Mouse (Mus musculus): ENCODE results near the gene Slc9a9. TPM values are rescaled to one million over a fixed set of nuclear protein-coding genes. Genes with fewer than 3 reads are reported as not detected.

Slc9a9 gene
- total RNA-seq, 2 experiments from 2014 or later: 23.1 to 23.7 TPM

- Histone ChIP-seq H3K27ac (no peak overlapping the region), H3K4me3 (no peak overlapping the region)
- intact Hi-C loops (cut with DNase I): no loop called here
- no peak for DNase-seq (ENCODE audit: extremely low spot score in 1 of 2, low spot score in 2 of 2)
- no peak for TF ChIP-seq CTCF (IDR thresholded peaks at IDR 0.05)
Observed at GRCm38 (mm10) chr9:94847624-94848023, 177.9 kb downstream of the Slc9a9 start.

DNA sequence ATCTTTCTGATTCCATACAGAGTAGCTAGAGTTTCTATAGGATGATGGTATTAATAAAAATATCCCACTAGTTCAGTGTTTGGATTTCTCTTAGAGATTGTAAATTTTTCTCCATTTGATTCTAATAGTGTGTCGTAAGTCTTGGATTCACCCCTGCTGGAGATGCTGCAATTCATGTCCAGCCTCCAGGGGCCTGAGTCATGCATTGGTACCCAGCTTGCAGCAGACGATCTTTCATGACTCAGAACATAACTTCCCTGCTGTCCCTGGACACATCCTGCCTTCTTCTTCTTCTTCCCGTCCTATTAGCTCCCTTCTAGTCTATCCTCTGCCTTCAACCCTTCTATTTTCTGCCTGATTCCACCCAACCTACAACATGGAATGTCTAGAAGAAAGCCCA is 181.8 kb downstream of the Slc9a9 start:
- no peak for DNase-seq (ENCODE audit: extremely low spot score in 1 of 2, low spot score in 2 of 2)
- TF ChIP-seq CTCF (IDR thresholded peaks at IDR 0.05): no peak
- intact Hi-C loops (cut with DNase I): no loop called here
- H3K4me3 ChIP-seq: no peak overlapping the region
- no peak overlapping the region for H3K27ac ChIP-seq

GRCm38 (mm10) chr9:94856093-94856492 is 186.4 kb downstream of the Slc9a9 start:
- intact Hi-C loops (cut with DNase I): no loop called here
- Histone ChIP-seq H3K4me3 (no peak overlapping the region), H3K27ac (no peak overlapping the region)
- no peak for DNase-seq (ENCODE audit: extremely low spot score in 1 of 2, low spot score in 2 of 2)
- no peak for TF ChIP-seq CTCF (IDR thresholded peaks at IDR 0.05)

DNA sequence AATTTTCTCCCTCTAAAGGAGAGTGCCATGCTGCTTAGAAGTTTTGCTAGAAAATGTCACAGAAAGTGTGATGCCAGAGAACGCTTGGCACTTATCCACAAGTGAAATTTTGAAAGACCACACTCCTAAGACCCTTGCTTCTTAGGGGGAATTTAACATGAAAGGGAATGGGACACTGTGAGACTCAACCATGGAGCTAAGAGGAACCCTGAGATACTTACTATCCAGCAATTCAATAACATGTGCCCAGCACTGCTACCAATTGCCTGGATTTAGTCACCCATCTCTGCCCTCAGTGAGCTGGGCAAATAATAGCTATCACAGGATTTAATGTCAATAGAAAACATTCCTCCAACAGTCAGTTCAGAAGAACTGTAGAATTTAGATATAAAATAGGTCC is 198.8 kb downstream of the Slc9a9 start:
- no peak for DNase-seq (ENCODE audit: extremely low spot score in 1 of 2, low spot score in 2 of 2)
- Histone ChIP-seq H3K4me3 (no peak overlapping the region), H3K27ac (no peak overlapping the region)
- no peak for TF ChIP-seq CTCF (IDR thresholded peaks at IDR 0.05)
- intact Hi-C loops (cut with DNase I): no loop called here

DNA sequence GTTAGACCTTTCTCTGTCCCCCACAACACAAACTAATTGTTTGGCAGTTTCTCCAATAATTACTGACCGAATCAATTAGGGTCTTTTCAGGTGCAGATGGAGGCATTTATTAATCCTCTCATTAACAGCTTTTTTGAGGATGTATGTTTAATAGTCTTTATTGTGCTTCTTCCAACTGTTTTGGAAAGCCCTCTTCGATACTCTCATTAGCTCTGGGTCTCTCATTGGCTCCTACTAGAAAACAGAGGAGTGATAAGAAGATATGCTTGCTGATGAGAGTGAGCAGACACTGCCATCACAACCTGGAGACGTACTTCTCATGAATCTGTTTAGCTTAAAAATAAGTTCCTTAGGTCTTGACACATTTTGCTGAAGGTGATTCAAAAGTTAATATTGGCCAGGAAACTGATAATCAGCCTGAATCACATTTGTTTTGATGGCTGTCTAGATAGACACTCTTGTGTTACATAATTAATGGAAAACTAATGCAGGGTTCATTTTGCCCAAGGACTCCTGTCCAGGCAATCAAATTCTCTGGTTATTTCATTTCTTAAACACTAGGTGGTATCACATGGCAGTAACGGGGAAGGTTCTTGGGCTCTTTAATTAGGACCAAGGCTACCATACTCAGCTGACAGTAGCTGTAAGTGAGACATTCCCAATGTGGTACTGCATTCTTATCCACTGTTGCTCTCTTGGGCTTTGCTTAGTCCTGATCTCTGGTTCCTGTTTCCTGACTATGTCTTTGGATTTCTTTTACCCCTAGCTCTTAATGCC is 199.5 kb downstream of the Slc9a9 start:
- no peak for DNase-seq (ENCODE audit: extremely low spot score in 1 of 2, low spot score in 2 of 2)
- intact Hi-C loops (cut with DNase I): no loop called here
- Histone ChIP-seq H3K4me3 (no peak overlapping the region), H3K27ac (no peak overlapping the region)
- peak; percentile 23 for TF ChIP-seq CTCF (IDR thresholded peaks at IDR 0.05)

DNA sequence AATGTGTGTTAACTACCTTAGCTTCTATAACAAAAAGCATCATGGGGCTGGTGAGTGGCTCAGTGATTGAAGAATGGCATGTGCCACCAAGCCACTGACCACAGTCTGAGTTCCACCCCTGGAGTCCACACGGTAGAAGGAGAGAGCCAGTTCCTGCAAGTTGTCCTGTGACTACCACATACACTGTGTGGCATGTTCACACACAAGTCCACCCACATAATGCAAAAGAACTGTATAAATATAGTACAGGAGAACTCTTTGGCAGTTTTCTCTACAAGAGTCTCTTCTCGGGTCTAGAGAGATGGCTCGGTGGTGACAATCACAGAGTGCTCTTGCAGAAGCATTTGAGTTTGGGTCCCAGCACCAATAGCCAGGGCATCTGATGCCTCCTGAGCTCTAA is 212.8 kb downstream of the Slc9a9 start:
- no peak for DNase-seq (ENCODE audit: extremely low spot score in 1 of 2, low spot score in 2 of 2)
- intact Hi-C loops (cut with DNase I): no loop called here

DNA sequence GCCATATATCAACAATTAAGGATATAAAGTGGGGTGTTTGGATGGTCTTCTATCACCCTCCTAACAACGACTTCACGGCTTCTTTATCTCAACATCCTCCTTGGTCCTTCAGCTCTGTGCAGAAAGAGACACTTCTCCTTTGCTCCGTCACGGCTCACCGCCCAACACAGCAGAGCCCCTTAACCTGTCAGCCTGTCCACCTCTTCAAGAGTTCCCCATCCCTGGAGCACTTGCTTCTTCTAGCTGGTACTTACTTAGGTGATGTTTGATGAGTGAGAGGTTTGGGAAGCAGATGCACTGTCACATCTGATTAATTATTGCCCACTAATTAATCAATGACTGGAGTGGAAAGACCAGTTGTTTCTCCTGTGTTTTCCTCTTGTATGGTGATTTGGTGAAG is 213.7 kb downstream of the Slc9a9 start:
- Histone ChIP-seq H3K4me3 (no peak overlapping the region), H3K27ac (no peak overlapping the region)
- DNase-seq (ENCODE audit: extremely low spot score in 1 of 2, low spot score in 2 of 2): no peak
- intact Hi-C loops (cut with DNase I): no loop called here
- TF ChIP-seq CTCF (IDR thresholded peaks at IDR 0.05): no peak

More for the DNA sequence above, 212.8 kb downstream of the Slc9a9 start:
- Histone ChIP-seq H3K27ac (no peak overlapping the region), H3K4me3 (no peak overlapping the region)
- no peak for TF ChIP-seq CTCF (IDR thresholded peaks at IDR 0.05)

GRCm38 (mm10) chr9:94885151-94885550 is 215.4 kb downstream of the Slc9a9 start:
- H3K27ac ChIP-seq: no peak overlapping the region
- no peak for TF ChIP-seq CTCF (IDR thresholded peaks at IDR 0.05)
- intact Hi-C loops (cut with DNase I): no loop called here
- H3K4me3 ChIP-seq: no peak overlapping the region
- no peak for DNase-seq (ENCODE audit: extremely low spot score in 1 of 2, low spot score in 2 of 2)

DNA sequence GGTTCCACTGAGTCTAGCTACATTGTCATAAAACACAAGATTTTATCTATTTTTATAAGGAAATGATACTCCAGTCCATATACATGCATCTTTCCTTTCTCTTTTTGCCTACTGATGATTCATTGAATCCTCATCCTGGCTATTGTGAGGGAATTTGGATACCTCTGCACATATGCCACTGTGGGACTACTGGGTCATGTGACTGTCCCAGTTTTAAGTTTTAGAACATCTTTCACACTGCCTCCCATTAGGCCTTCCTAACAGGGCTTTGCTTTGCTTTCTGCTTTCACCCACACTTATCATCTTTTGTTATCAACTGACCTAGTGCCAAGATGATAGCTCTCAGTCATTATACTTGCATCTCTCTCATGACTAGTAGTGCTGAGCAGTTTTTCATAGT is 219.9 kb downstream of the Slc9a9 start:
- TF ChIP-seq CTCF (IDR thresholded peaks at IDR 0.05): no peak
- Histone ChIP-seq H3K27ac (no peak overlapping the region), H3K4me3 (no peak overlapping the region)
- intact Hi-C loops (cut with DNase I): no loop called here
- DNase-seq (ENCODE audit: extremely low spot score in 1 of 2, low spot score in 2 of 2): no peak

DNA sequence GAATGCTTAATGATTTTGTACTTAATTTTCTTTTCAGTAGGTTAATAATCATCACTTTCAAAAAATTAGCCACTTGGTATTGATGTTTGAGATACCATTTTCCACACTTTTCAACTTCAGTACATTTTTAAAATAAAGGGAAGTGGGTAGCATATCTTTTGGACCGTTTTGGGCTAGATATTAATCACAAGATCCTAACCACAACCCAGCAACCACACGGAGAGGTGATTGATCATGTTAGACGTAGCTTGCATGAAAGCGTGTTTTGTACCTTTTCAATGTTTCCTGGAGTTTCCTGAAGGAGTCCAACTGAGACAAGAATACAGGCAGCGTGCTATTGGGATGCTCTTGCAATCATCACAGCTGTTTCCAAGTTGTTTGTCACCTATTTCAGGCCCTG is 226.2 kb downstream of the Slc9a9 start:
- TF ChIP-seq CTCF (IDR thresholded peaks at IDR 0.05): no peak
- H3K27ac ChIP-seq: no peak overlapping the region
- intact Hi-C loops (cut with DNase I): no loop called here

GRCm38 (mm10) chr9:94904180-94904579 is 234.5 kb downstream of the Slc9a9 start:
- no peak for DNase-seq (ENCODE audit: extremely low spot score in 1 of 2, low spot score in 2 of 2)
- H3K4me3 ChIP-seq: no peak overlapping the region
- H3K27ac ChIP-seq: no peak overlapping the region
- no peak for TF ChIP-seq CTCF (IDR thresholded peaks at IDR 0.05)
- intact Hi-C loops (cut with DNase I): no loop called here

More for the DNA sequence above, 226.2 kb downstream of the Slc9a9 start:
- no peak for DNase-seq (ENCODE audit: extremely low spot score in 1 of 2, low spot score in 2 of 2)
- no peak overlapping the region for H3K4me3 ChIP-seq

GRCm38 (mm10) chr9:94907020-94907610 is 237.4 kb downstream of the Slc9a9 start:
- Histone ChIP-seq H3K27ac (no peak overlapping the region), H3K4me3 (no peak overlapping the region)
- DNase-seq (ENCODE audit: extremely low spot score in 1 of 2, low spot score in 2 of 2): no peak
- intact Hi-C loops (cut with DNase I): no loop called here
- TF ChIP-seq CTCF (IDR thresholded peaks at IDR 0.05): no peak

DNA sequence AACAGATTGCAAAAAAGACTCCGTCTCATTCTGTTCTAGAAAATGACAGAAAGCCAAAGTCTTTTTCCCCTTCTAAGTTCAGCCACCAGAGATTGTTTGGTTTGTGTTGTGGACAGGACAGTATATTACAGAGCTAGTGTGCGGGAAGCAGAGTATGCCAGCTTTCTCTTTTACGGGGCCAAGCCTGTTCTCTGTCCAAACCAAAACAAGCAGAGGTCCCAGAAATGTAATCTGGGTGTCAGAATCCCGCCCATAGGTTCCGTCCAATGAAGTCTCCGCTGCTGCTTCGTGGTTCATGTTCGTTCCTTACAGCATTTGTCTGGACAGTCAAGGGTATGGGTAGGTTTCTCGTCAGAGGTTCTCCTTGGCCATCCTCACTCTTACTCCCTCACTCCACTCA is 242.4 kb downstream of the Slc9a9 start:
- no peak for DNase-seq (ENCODE audit: extremely low spot score in 1 of 2, low spot score in 2 of 2)
- no peak overlapping the region for H3K27ac ChIP-seq
- intact Hi-C loops (cut with DNase I): no loop called here
- no peak for TF ChIP-seq CTCF (IDR thresholded peaks at IDR 0.05)
- no peak overlapping the region for H3K4me3 ChIP-seq

Measured in left cerebral cortex, adult 2 months (tissue).